Mouse (Mus musculus): ENCODE data around the gene Scml4. TPM values are rescaled to one million over a fixed set of nuclear protein-coding genes. Genes with fewer than 3 reads are reported as not detected.

Gene Scml4
- 207 TPM for total RNA-seq (2023)

GRCm38 (mm10) chr10:42860159-42860911 lies at the start of gene Scml4:
Gene Scml4 (plus strand): TSS chr10:42860370.

Other genes with a start within 250 kb of the Scml4 start
- 76.4 TPM for gene Sec63, start 98.9 kb upstream of the Scml4 start, total RNA-seq (2023)